Mouse (Mus musculus) testis, postnatal 14 days (tissue): Measurements from ENCODE around the gene Sult2b1.

Experiments
- DNase-seq: peaks from one replicate; pipeline ENCODE4 v3.0.0; 2021; ENCODE audit warnings: low spot score

Gene Sult2b1

DNA sequence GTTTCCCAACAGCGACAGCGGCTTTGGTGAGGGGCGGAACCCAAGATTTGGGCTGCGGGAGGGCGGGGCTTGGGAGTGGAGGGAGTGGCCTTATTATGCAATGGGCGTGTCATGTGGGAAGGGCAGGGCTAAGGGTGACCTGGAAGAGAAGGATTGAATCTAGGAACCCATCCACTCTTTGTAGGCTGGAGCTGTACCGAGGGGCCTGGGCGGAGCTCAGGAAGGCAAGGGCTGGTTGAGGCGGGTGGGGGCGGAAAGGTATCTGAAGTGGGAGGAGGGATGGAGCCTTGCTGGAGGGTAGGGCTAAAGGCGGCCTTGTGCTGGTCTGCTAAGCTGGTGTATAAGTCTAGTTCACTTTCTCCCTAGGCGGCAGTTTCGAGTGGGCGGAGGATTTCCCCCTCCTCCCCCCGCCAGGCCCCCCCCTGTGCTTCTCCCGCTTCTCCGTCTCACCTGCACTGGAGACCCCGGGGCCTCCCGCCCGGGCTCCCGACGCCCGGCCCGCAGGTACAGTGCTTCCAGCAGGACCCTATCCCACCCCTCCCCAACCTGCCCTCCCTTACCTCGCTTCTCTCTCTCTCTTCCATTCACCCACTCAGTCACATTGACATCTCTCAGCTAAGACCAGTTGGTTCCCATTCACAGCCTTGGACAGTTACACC is 16.2 kb upstream of the Sult2b1 start:
- no peak for DNase-seq

GRCm38 (mm10) chr7:45800001-45800400 is 15.5 kb upstream of the Sult2b1 start:
- no peak for DNase-seq

DNA sequence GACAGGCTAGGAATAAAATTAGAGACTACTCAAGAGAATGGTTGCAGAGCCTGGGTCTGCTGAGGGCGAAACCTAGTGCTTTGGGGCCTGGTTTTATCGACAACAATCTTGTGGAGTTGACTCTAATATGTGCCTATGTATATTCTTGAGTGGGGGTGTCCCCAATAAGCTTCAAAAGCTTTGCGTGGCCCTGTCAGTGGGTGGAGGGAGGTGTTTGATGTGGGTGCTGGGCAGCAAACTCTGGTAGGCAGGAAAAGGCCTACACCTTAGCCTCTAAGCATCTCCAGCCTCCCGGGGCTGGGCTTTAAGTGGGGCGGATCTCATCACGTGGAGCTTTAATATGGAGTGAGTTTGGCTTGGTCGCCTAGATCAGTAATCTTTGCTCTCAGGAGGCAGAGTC is 14.5 kb upstream of the Sult2b1 start:
- no peak for DNase-seq

DNA sequence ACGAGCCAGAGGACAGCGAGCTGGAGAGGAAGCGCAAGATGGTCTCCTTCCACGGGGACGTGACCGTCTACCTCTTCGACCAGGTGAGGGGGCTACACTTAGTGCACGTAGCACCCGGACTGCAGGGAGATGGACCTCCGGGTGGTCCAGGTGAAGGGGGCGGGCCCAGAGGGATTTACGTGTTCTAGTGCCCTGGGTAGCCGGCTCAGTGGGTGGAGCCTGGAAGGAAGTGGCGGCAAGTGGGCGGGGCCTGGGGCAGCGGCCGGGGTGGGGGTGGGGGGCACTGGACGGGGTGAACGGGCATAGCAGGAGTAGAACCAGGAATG is 14.0 kb upstream of the Sult2b1 start:
- DNase-seq = no peak

DNA sequence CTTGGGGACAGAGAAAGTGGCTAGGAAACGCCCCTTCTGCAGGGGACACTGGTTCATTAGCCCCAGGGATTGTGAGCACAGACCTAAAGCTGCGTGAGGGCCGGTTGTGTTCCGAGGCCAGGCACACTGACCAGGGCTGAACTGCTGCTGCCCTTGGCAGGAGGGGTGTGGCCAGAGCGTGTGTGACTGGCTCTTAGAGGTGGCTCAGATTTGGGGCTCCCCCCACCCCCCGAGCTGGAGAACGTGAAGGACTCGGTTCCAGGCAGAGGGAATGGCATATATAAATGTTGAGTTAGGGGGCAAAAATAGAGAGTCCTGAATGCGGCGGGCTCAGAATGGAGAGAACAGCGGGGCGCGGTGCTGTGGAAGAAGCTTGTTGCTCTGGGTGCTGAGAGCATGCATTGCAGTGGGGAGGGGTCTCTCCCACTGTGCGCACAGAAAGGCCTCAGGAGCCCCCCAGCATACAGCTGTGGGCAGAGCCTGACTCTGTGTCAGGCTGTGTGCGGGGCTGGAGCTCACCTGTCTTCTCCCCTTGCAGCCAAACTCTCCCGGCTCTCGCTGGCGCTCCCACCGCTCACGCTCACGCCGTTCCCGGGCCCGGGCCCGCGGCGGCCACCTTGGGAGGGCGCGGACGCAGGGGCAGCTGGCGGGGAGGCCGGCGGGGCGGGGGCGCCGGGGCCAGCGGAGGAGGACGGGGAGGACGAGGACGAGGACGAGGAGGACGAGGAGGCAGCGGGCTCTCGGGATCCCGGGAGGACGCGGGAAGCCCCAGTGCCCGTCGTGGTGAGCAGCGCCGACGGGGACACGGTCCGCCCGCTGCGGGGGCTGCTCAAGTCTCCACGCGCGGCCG is 13.4 kb upstream of the Sult2b1 start:
- no peak for DNase-seq

- DNase-seq = no peak
Measured at GRCm38 (mm10) chr7:45796950-45797349, 12.5 kb upstream of the Sult2b1 start.

- no peak for DNase-seq
Measured at GRCm38 (mm10) chr7:45794971-45795370, 10.5 kb upstream of the Sult2b1 start.

DNA sequence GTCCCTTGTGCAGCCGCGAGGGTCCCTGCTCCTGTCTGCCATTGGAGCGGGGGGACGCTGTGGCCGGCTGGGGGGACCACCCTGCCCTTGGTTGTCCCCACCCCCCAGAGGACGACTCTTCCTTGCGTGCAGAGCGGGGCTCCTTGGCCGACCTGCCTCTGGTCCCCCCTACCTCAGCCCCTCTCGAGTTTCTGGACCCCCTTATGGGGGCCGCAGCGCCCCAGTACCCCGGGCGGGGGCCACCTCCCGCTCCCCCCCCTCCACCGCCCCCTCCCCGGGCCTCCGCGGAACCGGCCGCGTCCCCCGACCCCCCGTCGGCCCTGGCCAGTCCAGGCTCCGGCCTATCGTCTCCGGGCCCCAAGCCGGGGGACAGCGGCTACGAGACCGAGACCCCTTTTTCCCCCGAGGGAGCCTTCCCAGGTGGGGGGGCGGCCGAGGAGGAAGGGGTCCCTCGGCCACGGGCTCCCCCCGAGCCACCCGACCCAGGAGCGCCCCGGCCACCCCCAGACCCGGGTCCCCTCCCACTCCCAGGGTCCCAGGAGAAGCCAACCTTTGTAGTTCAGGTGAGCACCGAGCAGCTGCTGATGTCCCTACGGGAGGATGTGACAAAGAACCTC is 9.6 kb upstream of the Sult2b1 start:
- no peak for DNase-seq

GRCm38 (mm10) chr7:45793240-45793639 is 8.8 kb upstream of the Sult2b1 start:
- no peak for DNase-seq

DNA sequence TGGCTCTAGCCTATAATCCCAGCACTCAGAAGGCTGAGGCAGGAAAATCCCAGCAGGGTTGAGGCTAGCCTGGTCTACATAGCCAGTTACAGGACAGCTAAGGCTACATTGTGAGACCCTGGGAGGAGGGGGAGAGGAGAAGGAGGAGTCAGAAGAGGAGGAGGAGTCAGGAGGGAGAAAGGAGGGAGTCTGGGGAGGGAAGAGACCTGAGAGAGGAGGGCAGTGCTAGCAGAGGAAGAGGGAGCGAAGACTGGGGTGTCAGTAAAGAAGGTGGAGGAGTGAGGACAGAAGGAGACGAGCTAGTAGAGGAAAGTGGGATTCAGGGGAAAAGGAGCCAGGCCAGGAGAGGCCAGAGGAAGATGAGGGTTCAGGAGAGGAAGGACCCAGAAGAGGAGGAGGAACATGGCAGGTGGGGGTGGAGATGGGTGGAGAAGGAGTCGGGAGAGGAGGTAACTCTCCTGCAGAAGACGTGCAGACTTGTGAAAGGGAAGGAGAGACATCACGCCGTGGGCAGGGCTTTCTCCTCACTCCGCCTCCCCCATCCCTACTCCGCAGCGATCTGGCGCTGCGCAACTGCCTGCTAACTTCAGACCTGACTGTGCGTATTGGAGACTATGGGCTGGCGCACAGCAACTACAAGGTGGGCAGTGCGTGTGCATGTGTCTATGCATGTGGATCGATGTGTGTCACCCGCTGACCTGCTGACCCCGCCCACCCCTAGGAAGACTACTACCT is 7.5 kb upstream of the Sult2b1 start:
- DNase-seq = no peak

DNA sequence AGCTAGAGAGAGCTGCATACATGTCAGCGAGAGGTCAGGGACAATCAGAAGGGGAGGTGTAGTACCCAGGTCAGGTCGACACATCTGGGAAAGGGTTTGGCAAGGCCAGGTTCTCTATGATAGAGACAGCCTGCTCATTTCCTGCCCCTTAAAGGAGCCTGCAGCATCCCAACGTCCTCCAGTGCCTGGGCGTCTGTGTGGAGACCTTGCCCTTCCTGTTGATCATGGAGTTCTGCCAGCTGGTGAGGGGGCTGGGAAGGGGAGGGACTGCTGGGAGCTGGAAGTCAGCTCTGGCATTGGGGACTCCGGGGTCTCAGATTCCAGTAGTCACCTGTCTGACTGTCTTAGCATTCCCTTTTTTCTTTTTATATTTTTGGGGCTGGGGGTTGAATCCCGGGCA is 6.3 kb upstream of the Sult2b1 start:
- no peak for DNase-seq

DNA sequence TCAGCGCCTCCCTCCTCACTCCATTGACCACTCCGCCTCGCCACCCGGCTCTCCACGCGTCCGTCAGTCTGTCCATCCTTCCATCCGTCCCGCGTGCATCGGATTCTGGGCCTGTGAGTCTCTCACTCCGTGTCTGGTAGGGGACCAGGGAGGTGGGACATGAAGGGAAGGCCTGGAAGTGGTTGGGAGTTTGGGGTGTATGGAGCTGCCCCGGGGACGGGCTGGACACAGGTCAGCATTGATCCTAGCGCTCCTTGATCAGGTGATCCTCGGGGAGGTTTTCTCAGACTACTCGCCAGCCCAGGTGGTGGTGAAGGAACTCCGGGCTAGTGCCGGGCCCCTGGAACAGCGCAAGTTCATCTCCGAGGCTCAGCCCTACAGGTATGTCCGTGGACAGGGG is 3.2 kb upstream of the Sult2b1 start:
- DNase-seq = no peak

GRCm38 (mm10) chr7:45786661-45787413 is 2.4 kb upstream of the Sult2b1 start:
- DNase-seq = peak; percentile 81

GRCm38 (mm10) chr7:45786136-45786578 is 1.7 kb upstream of the Sult2b1 start:
- DNase-seq = peak; percentile 69

DNA sequence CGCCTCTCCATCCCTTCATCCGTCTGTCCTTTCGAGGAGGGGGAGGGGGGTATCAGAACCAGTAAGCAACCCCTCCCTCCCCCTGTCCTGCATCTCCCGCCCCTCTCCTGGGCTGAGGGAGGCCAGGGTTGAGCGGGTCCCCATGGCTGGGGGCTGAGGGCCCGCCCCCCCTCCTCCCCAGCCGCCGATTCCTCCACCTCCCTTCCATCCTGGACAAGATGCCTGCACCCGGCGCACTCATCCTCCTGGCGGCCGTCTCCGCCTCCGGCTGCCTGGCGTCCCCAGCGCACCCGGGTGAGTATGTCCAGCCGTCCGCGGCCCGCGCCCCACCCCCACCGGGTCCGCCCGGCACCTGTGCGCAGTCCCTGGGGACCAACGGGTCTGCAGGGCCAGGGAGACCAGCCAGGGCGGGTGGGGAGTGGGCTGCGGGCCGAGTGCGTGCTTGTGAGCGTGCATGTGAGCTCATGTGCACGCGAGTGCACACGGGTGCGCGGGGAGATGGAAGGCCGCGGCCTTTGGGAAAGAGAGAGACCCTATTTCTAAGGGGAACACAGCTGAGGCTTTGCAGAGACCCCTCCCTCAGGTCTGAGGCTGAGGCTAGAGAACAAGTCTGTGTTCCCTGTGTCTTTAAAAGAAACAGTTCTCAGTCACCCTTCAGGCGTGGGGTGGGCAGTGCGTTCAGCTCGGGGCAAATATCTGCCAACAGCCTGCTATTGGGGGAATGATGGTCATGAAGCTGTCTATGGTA is 1.1 kb upstream of the Sult2b1 start:
- peak; percentile 70 for DNase-seq

- peak; percentile 77 for DNase-seq
Measured at GRCm38 (mm10) chr7:45783511-45784091, 868 bp downstream of the Sult2b1 start, which contains the start of gene Lmtk3. Gene Lmtk3 (plus strand): TSS chr7:45783738.

DNA sequence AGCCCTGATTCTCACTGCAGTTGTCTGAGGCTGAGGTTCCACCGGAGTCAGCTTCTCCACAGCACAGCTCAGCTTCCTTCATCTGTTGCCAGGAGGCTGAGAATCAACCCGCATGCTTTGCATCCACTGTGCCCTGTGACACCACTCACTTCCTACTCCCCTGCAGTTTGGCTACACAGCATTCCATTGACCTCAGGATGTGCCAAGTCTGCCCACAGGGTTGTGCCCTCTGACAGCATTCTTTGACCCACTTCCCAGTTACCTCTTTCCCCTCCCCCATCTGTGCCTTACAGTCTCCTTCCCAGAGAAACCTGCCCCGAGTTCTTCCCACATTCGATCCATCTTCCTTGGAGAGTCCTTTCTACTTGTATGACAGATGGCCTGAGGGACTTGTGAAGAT is 2.2 kb downstream of the Sult2b1 start:
- DNase-seq = no peak

DNA sequence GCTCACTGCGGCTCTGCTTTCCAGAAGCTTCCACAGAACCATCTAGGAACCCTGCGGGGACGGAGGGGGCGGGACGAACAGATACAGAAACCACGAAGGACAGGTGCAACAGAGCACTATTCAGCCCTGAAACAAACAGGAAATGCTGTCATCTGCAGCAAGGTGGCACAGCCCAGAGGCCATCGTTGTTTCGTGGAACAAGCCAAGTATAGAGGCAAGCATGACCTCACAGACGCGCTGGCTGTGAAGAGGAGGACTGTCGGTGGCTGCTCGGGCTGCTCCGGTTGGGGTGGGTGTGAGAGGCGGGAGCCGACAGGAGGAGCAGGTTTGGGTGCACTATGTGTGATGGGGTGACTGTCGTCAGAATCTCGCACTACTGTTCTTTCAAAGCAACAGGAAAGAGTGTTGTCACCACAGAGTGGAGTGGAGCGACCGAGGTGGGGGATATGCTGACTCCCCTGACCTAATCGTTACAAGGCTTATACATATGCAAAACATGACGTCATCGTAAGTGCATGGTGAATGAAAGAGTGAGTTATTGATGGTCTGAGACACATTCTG is 5.3 kb downstream of the Sult2b1 start:
- no peak for DNase-seq

- no peak for DNase-seq
Measured at GRCm38 (mm10) chr7:45775237-45775636, 9.2 kb downstream of the Sult2b1 start.

DNA sequence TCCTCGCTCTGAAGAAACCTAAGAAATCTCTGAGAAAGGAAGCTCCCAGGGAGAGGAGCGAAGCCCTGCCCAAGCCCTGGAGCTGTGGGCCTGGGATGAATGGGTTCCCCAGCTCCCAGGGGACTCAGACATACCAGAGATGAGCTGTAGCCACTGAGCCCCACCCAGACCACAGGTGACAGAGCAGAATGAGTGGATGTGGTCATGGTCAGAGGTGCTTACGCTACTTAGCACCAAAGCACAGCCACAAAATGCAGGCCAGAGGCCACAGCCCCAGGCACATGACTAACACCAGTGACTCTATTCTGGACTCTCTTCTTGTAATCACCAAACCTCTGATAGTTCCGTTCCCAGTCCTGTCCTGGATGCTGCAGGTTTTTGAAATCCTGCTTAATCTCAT is 13.4 kb downstream of the Sult2b1 start:
- no peak for DNase-seq
